Mouse (Mus musculus): Measurements from ENCODE around the gene Peli1. TPM values are rescaled to one million over a fixed set of nuclear protein-coding genes. Genes with fewer than 3 reads are reported as not detected.

Gene Peli1
- total and polyA plus RNA-seq, 3 experiments = 15.2 to 18.4 (median 17.1) TPM

DNA sequence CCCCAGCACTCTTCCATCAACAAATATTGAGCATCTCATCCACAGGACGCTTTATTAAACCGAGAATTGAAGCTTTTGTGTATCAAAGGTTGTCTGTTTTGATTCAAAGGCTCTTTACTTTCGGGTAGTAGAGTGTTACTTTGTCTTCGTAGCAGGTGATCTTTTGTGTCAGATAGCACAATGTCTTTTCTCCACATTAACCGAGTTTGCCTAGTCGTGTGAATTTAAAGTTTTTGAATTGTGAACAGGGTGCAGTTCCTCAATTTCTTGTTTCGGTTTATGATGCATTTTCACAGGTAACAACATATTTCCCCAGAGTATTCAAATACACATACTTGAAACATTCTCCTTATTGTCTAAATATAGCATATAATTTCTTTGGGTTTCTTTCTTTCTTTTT lies 1.5 kb downstream of the Peli1 start:
- no peak for DNase-seq

DNA sequence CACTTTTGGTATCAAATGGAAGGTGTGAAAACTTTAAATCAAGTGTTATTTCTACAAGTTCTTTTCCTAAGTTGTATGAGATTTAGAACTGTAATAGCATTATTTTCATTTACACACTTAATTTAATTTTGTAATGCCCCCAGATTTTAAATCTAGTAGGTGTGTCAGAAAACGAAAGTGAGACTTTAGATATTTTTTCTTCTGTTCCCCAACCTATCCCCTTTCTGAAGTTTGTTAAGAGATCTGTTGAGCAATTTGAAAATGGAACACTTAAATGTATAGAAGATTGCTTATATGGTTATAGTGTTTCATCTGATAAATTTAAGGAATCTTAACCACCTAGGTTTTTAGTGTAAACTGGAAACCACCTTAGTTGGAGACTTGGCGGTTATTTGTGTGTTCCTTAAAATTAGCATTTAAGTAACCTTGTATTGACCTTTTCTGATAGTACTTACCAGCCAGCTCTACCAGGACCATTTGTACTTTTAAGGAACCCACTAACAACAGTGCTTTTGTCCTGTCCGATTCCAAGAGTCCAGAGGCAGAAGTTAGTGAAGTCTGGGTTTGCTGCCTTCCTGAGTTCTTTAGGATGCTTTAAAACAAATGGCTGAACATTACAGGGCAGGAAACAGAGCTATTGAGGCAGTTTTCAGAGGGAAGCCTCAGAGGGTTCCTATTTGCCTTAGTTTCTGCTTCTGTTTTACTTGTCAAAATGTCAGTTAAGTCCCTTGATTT lies 2.2 kb downstream of the Peli1 start:
- DNase-seq = no peak

- DNase-seq = no peak
Measured at GRCm38 (mm10) chr11:21096590-21096989, 5.5 kb downstream of the Peli1 start.

DNA sequence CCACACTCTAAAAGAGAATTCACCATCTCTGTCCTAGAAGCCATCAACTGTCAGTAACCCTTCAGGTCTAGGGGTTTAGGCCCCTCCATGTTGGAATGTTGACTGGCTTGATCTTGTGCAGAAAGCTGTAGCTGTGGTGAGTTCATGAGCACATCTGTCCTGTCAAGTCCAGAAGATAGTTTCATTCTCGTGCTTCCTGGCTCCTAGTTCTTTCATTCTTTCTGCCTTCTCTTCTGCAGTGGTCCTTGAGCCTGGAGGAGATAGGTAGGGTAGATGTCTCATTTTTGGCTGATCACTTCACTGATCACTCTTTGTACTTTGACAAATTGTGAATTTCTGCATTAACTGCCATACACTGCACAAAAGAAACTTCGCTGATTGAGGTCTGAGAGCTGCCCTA lies 7.4 kb downstream of the Peli1 start:
- no peak for DNase-seq

DNA sequence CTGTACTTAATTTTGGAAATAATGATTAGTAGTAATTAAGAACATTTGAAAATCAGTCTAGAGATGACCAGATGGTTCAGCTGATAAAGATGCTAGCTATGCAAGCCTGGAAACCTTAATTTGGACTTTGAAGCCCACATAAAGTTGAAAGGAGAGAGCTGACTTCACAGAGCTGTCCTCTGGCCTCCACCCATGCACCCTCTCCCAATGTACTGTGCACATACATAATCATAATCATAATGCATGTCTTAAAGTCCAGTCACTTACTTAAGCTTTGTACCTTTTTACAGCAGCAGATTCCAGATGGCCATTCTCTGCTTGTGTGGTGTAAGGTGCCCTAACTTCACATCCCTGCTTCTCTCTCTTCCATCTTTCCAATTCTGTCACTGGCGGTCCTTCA lies 9.6 kb downstream of the Peli1 start:
- DNase-seq = no peak

DNA sequence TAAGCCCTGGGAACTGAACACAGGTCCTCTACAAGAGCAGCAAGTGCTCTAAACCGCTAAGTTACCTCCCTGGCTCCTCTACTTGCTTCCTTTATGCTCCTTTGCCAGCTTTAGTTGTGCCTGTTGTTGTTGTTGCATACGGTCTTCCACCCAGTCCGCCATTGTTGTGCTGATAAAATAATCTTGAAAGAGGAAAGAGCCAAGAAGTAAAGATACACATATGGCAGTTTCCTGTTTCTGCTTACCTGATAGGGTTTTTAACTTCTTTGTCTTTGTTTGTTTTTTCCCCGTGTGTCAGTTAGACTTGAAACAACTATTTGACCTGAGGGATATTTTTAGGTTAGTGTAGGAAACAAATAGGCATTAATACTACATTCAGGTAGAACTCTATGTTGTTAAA lies 10.2 kb downstream of the Peli1 start:
- DNase-seq = no peak

DNA sequence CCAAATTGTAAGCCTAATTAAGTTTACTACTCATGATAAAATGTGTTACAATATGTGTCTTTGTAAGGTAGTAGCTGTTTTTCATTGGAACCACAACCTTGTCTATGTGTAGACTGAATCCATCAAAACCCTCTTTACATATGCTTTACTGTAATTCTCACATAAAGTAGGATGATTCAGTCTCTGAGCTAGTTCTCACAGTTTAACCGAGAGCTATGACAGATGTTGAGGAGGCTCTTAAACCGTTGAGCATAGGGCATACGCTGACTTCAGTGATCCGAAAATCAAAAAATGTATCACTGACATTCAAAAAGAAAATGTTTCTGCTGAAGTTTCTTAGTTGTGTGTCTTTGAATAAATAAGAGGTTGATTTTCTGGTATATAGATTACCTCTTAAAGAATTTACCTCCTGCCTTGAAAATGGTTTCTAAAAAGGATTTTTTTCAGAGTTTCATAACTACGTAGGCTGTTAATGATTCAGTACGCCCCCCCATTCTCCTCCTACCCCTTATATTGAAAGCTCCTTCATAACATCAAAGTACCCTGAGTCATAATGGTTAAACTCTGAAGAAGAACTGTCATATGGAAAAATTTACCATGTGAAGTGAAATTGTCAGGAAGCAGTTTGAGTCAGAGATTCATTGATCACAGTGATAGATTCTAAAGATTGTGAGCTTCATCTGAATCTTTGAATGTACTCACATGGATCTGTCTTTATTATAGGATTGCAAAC lies 11.3 kb downstream of the Peli1 start:
- DNase-seq = no peak

- no peak for DNase-seq
Measured at GRCm38 (mm10) chr11:21103186-21103585, 12.1 kb downstream of the Peli1 start.

GRCm38 (mm10) chr11:21105393-21105792 lies 14.3 kb downstream of the Peli1 start:
- DNase-seq = no peak

GRCm38 (mm10) chr11:21107120-21107519 lies 16.0 kb downstream of the Peli1 start:
- DNase-seq = no peak

- DNase-seq = no peak
Measured at GRCm38 (mm10) chr11:21109279-21109678, 18.2 kb downstream of the Peli1 start.

GRCm38 (mm10) chr11:21114516-21114915 lies 23.4 kb downstream of the Peli1 start:
- DNase-seq = no peak

GRCm38 (mm10) chr11:21115804-21116203 lies 24.7 kb downstream of the Peli1 start:
- DNase-seq = no peak

- no peak for DNase-seq
Measured at GRCm38 (mm10) chr11:21116623-21117295, 25.7 kb downstream of the Peli1 start.

- no peak for DNase-seq
Measured at GRCm38 (mm10) chr11:21121737-21122136, 30.6 kb downstream of the Peli1 start.

- DNase-seq = no peak
Measured at GRCm38 (mm10) chr11:21122399-21122798, 31.3 kb downstream of the Peli1 start.

DNA sequence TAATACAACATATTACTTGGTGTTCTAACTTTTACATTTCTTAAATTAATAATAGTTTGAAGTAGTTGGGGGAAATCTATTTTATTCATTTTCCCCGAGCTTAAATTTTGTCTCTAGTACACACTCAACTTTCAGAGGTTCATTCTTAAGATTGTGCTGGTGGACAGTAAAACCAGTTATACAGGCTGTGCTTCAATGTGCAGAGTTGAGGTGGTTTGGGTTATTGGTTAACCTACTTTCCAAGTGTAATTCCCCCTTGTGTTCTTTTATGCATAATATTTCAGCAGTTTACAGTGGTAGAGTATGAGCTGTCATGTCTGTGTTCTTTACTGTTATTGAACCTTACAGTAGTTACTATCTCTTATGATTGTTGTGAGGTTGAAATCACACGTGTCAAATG lies 40.6 kb downstream of the Peli1 start:
- DNase-seq = no peak

DNA sequence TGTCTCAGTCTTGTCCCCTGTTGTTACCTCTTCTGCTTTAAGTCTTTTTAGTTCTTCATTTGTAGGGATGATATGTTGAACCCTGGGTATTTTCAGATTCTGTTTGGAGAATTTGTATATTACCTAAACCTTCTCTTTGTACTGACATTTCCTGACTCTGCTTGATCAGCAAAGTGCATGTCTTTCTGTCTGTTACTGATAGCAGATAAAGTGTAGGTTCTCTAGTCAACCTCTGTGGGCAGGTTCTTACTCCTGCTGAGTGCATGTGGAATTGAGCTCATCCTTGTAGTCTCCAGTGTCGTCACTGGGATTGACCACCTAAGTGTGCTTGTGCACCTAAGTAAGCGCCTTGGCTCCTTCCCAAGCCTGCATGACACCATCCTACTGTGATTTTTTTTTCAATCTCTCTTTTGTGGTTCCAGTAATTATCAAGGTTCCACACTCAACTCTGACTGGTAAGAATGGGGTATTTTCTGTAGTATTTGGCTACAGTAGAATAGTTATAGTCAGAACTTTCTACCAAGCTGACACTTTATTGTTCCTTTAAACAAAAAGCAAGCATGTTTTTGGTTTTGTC lies 43.9 kb downstream of the Peli1 start:
- no peak for DNase-seq

GRCm38 (mm10) chr11:21139453-21139852 lies 48.4 kb downstream of the Peli1 start:
- DNase-seq = no peak

GRCm38 (mm10) chr11:21141242-21141641 lies 50.2 kb downstream of the Peli1 start:
- no peak for DNase-seq

DNA sequence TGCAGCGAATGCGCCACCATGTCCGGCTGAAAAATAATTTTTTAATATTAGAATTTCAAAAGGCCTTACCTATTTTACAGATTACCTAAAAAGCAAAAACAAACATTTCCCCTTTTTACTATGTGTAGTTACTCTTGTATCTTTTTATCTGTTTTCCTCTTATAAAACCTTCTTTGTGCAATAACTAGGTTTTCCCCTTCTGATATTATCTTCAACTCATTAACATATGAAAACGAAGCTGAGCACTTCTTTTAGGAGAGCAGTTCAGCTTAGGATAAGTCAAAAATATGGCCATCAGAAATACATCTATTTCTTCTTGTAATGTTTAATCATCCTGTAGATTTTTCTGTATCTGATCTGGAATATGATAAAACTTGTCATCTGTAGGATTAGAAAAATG lies 50.7 kb downstream of the Peli1 start:
- no peak for DNase-seq

DNA sequence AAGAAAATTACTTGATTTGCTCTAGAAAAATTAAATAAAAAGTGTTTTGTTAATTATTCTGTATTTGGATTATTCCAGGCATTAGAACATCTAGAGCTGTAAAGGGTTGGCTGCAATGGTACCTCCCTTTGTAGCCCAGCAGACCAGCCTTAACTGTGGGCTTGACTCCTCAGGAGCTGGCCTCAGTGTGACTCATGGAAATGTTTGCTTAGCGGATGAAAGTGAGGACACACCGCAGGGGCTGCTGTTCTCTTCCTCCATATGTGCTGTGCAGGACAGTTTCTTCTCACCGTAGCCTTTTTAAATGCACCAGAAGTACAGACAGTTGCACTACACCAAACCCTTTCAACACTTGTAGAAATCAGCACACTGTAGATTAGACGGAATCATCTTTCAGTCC lies 58.4 kb downstream of the Peli1 start:
- no peak for DNase-seq

DNA sequence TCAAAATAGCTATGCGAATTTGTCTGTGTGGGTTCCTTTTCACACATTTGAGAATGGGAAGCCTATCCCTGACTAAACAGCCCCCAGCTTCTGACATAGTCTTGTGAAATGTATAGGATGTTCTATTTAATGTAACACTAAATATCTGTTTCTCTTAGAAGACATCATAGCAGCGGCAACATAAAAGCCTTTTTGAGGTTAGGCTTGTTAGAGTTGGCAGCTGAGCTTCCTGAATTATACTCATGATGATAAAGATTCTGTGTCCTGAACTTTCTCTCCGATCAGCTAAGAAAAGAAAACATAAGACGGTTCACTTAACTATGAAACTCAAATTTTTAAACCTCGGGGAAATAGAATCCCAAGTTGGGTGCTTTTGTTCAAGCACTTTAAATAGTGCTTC lies 59.2 kb downstream of the Peli1 start:
- no peak for DNase-seq
